26 mouse cellular contexts compared by ENCODE assay signal in the genomic region with DNA sequence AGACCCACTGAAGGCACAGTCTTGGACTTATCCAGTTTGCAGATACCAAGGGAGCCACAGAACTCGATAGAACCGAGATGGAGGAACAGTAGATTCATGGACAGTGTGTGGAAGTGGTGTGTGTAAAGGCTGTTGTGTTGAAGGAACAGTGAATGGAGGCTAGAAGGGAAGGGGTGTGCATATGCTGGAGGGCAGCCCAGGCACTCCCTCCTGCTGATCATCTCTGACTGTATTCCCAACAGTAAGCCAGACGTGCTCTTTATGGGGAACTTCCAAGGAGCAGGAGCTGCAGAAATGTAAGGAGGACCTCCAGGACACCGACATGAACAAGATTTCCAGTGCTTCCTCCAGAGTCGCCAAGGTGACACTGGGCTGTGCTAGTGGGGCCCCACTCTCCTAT. TPM values are rescaled to one million over a fixed set of nuclear protein-coding genes. Genes with fewer than 3 reads are reported as not detected.
A peak's percentile ranks its signal among the peaks of the same experiment; 100 is the strongest.
DNase-seq lines count a peak whose midpoint lies in the region; ATAC-seq lines count a peak whose summit lies in the region.
"Had no signal": no experiment of that assay in that cellular context is flagged by ENCODE, and none has a peak within 500 bp of the region (broad histone marks: within the 10 kb centered on the region; RNA-seq: fewer than 3 reads in every experiment).

No protein-coding gene starts in this region.

- H3K9me3 ChIP-seq in embryonic facial prominence, embryonic 13.5 days = peaks cover 88% of the 10 kb centered on the region
- H3K9me3 ChIP-seq in embryonic facial prominence, embryonic 10.5 days = peaks cover 96% of the 10 kb centered on the region
- peaks cover 87% of the 10 kb centered on the region for H3K9me3 ChIP-seq in megakaryocyte, embryonic 14.5 days
- peaks cover 96% of the 10 kb centered on the region for H3K9me3 ChIP-seq in midbrain, embryonic 12.5 days
- H3K9me3 ChIP-seq in midbrain, embryonic 13.5 days = peaks cover 96% of the 10 kb centered on the region
- H3K9me3 ChIP-seq: G1E had no signal

- no peak overlapping the region for H3K27ac ChIP-seq in embryonic facial prominence, embryonic 13.5 days
- no peak overlapping the region for H3K27ac ChIP-seq in embryonic facial prominence, embryonic 10.5 days (replicated peaks)
- no peak overlapping the region for H3K27ac ChIP-seq in midbrain, embryonic 12.5 days (replicated peaks)
- no peak overlapping the region for H3K27ac ChIP-seq in midbrain, embryonic 13.5 days

- H3K36me3 ChIP-seq in embryonic facial prominence, embryonic 13.5 days = no peaks in the 10 kb centered on the region
- no peaks in the 10 kb centered on the region for H3K36me3 ChIP-seq in embryonic facial prominence, embryonic 10.5 days (replicated peaks)
- H3K36me3 ChIP-seq in megakaryocyte, embryonic 14.5 days (replicated peaks; ENCODE audit: low read length) = no peaks in the 10 kb centered on the region
- no peaks in the 10 kb centered on the region for H3K36me3 ChIP-seq in midbrain, embryonic 12.5 days
- H3K36me3 ChIP-seq in midbrain, embryonic 13.5 days = no peaks in the 10 kb centered on the region
- H3K36me3 ChIP-seq: G1E had no signal

- no peak for DNase-seq in embryonic facial prominence, embryonic 10.5 days (ENCODE audit: low spot score)
- peak; percentile 94 for DNase-seq in heart, adult 11 months
- no peak for DNase-seq in heart, postnatal 10 days
- DNase-seq: adrenal gland, adult 2 months; adrenal gland, adult 8-10 months; adrenal gland, postnatal 10 days; adrenal gland, postnatal 14 days; adrenal gland, postnatal 25 days; adrenal gland, postnatal 36 days; B cell, adult 2 months; cerebellum, adult 11 months; cerebellum, adult 11-12 months had no signal

- WGBS in embryonic facial prominence, embryonic 13.5 days = 80% methylated on average over 5 of the region's 5 CpGs
- 83% methylated on average over 5 of the region's 5 CpGs for WGBS in embryonic facial prominence, embryonic 10.5 days
- 79% methylated on average over 5 of the region's 5 CpGs for WGBS in midbrain, embryonic 12.5 days
- 82% methylated on average over 5 of the region's 5 CpGs for WGBS in midbrain, embryonic 13.5 days

- H3K4me2 ChIP-seq in embryonic facial prominence, embryonic 13.5 days = no peak overlapping the region
- no peak overlapping the region for H3K4me2 ChIP-seq in midbrain, embryonic 12.5 days (replicated peaks)
- no peak overlapping the region for H3K4me2 ChIP-seq in midbrain, embryonic 13.5 days (replicated peaks)

- H3K4me1 ChIP-seq in embryonic facial prominence, embryonic 13.5 days = no peaks in the 10 kb centered on the region
- no peaks in the 10 kb centered on the region for H3K4me1 ChIP-seq in embryonic facial prominence, embryonic 10.5 days
- H3K4me1 ChIP-seq in megakaryocyte, embryonic 14.5 days = peaks cover 4% of the 10 kb centered on the region; the same call in 1 of the 2 replicates
- no peaks in the 10 kb centered on the region for H3K4me1 ChIP-seq in midbrain, embryonic 12.5 days
- no peaks in the 10 kb centered on the region for H3K4me1 ChIP-seq in midbrain, embryonic 13.5 days (replicated peaks)

- no peak overlapping the region for H3K4me3 ChIP-seq in embryonic facial prominence, embryonic 13.5 days
- H3K4me3 ChIP-seq in embryonic facial prominence, embryonic 10.5 days = no peak overlapping the region
- peak overlapping the region; percentile 11 for H3K4me3 ChIP-seq in megakaryocyte, embryonic 14.5 days (replicated peaks)
- H3K4me3 ChIP-seq in midbrain, embryonic 12.5 days = no peak overlapping the region
- no peak overlapping the region for H3K4me3 ChIP-seq in midbrain, embryonic 13.5 days (replicated peaks)

- 0 out of 2 replicates have a peak, but pooled peaks have one; percentile 0 for ATAC-seq in embryonic facial prominence, embryonic 13.5 days (ENCODE audit: insufficient number of reproducible peaks, insufficient read depth, low FRiP score, low TSS enrichment, low read depth)
- no peak for ATAC-seq in megakaryocyte, adult 5-6 weeks (ENCODE audit: poor library complexity, severe bottlenecking)
- 0 out of 2 replicates have a peak, but pooled peaks have one; percentile 3 for ATAC-seq in midbrain, embryonic 12.5 days (ENCODE audit: low FRiP score, low read depth)
- no peak for ATAC-seq in midbrain, embryonic 13.5 days
- ATAC-seq: activated CD4-positive, CD25-positive, alpha-beta regulatory T cell, adult 4 months; CD4-positive, CD25-positive, alpha-beta regulatory T cell, adult 4 months; Patski had no signal

- H3K9ac ChIP-seq in embryonic facial prominence, embryonic 13.5 days = no peak overlapping the region
- no peak overlapping the region for H3K9ac ChIP-seq in midbrain, embryonic 12.5 days (replicated peaks)
- H3K9ac ChIP-seq in midbrain, embryonic 13.5 days (replicated peaks) = no peak overlapping the region

- intact Hi-C loops in heart, postnatal 10 days (cut with DNase I) = no loop called here

- H3K27me3 ChIP-seq in embryonic facial prominence, embryonic 13.5 days = no peaks in the 10 kb centered on the region
- no peaks in the 10 kb centered on the region for H3K27me3 ChIP-seq in embryonic facial prominence, embryonic 10.5 days (replicated peaks; ENCODE audit: low read depth, poor library complexity, severe bottlenecking)
- peaks cover 14% of the 10 kb centered on the region for H3K27me3 ChIP-seq in megakaryocyte, embryonic 14.5 days (replicated peaks)
- H3K27me3 ChIP-seq in midbrain, embryonic 12.5 days = no peaks in the 10 kb centered on the region
- H3K27me3 ChIP-seq in midbrain, embryonic 13.5 days = no peaks in the 10 kb centered on the region
- H3K27me3 ChIP-seq: Patski had no signal

RNA-seq across cellular contexts. Expression of a gene that starts 23.2 kb away (rescaled TPM):
- 1.1 and 1.2 TPM in 2 replicates for polyA plus RNA-seq in embryonic facial prominence, embryonic 13.5 days (2015; fragmentation: Nextera tagmentation; extraction: Ambion mirVana)
- 1.0 and 1.1 TPM in 2 replicates for polyA plus RNA-seq in embryonic facial prominence, embryonic 10.5 days (2016; fragmentation: Nextera tagmentation; extraction: Ambion mirVana)
- total RNA-seq in heart, postnatal 10 days (2021) = under 1 TPM in 1 of 2 experiments, not detected in 1; 0.10 TPM
- polyA plus RNA-seq in megakaryocyte, embryonic 14.5 days (2012; ENCODE audit: insufficient read depth, low replicate concordance) = not detected in 2 replicates
- total RNA-seq in megakaryocyte, adult 5-6 weeks (2015) = 0.47 and 1.2 TPM in 2 replicates
- 0.28 and 0.37 TPM in 2 replicates for total RNA-seq in megakaryocyte, adult 5-6 weeks (2017)
- polyA plus RNA-seq in midbrain, embryonic 12.5 days (2016; fragmentation: Nextera tagmentation; extraction: Ambion mirVana) = 1.1 and 1.6 TPM in 2 replicates
- 0.68 and 1.0 TPM in 2 replicates for polyA plus RNA-seq in midbrain, embryonic 13.5 days (2015; fragmentation: Nextera tagmentation; extraction: Ambion mirVana)
- polyA plus RNA-seq: G1E had no signal

RNA-seq across cellular contexts. Expression of a gene that starts 27.4 kb away (rescaled TPM):
- 198 and 204 TPM in 2 replicates for polyA plus RNA-seq in embryonic facial prominence, embryonic 13.5 days (2015; fragmentation: Nextera tagmentation; extraction: Ambion mirVana)
- polyA plus RNA-seq in embryonic facial prominence, embryonic 10.5 days (2016; fragmentation: Nextera tagmentation; extraction: Ambion mirVana) = 219 and 220 TPM in 2 replicates
- total RNA-seq in heart, postnatal 10 days (2021) = 10 to 100 TPM; 43.5 to 44.5 TPM
- 2.4 and 4.0 TPM in 2 replicates for polyA plus RNA-seq in megakaryocyte, embryonic 14.5 days (2012; ENCODE audit: insufficient read depth, low replicate concordance)
- total RNA-seq in megakaryocyte, adult 5-6 weeks (2015) = 99.8 and 112 TPM in 2 replicates
- 174 and 189 TPM in 2 replicates for total RNA-seq in megakaryocyte, adult 5-6 weeks (2017)
- polyA plus RNA-seq in midbrain, embryonic 12.5 days (2016; fragmentation: Nextera tagmentation; extraction: Ambion mirVana) = 189 and 190 TPM in 2 replicates
- polyA plus RNA-seq in midbrain, embryonic 13.5 days (2015; fragmentation: Nextera tagmentation; extraction: Ambion mirVana) = 107 and 110 TPM in 2 replicates

RNA-seq across cellular contexts. Expression of a gene that starts 27.4 kb away (rescaled TPM):
- polyA plus RNA-seq in embryonic facial prominence, embryonic 13.5 days (2015; fragmentation: Nextera tagmentation; extraction: Ambion mirVana) = not detected in 2 replicates
- not detected in 2 replicates for polyA plus RNA-seq in embryonic facial prominence, embryonic 10.5 days (2016; fragmentation: Nextera tagmentation; extraction: Ambion mirVana)
- not detected for total RNA-seq in heart, postnatal 10 days (2021)
- not detected in 2 replicates for polyA plus RNA-seq in megakaryocyte, embryonic 14.5 days (2012; ENCODE audit: insufficient read depth, low replicate concordance)
- total RNA-seq in megakaryocyte, adult 5-6 weeks (2015) = not detected in 2 replicates
- not detected in 2 replicates for total RNA-seq in megakaryocyte, adult 5-6 weeks (2017)
- polyA plus RNA-seq in midbrain, embryonic 12.5 days (2016; fragmentation: Nextera tagmentation; extraction: Ambion mirVana) = not detected in 2 replicates
- polyA plus RNA-seq in midbrain, embryonic 13.5 days (2015; fragmentation: Nextera tagmentation; extraction: Ambion mirVana) = 0.04 TPM in 1 of 2 replicates, not detected in the other
- total RNA-seq: adrenal gland, adult 18-20 months; adrenal gland, adult 2 months; adrenal gland, adult 8-10 months; adrenal gland, postnatal 10 days; adrenal gland, postnatal 14 days; adrenal gland, postnatal 25 days; adrenal gland, postnatal 36 days; CH12.LX; G1E; MEL had no signal
- polyA plus RNA-seq: activated CD4-positive, CD25-positive, alpha-beta regulatory T cell, adult 4 months; adrenal gland, adult 2 months; CD4-positive, CD25-positive, alpha-beta regulatory T cell, adult 4 months; G1E had no signal

RNA-seq across cellular contexts. Expression of a gene that starts 38.3 kb away (rescaled TPM):
- not detected in 2 replicates for polyA plus RNA-seq in embryonic facial prominence, embryonic 13.5 days (2015; fragmentation: Nextera tagmentation; extraction: Ambion mirVana)
- polyA plus RNA-seq in embryonic facial prominence, embryonic 10.5 days (2016; fragmentation: Nextera tagmentation; extraction: Ambion mirVana) = not detected in 2 replicates
- total RNA-seq in heart, postnatal 10 days (2021) = not detected
- polyA plus RNA-seq in megakaryocyte, embryonic 14.5 days (2012; ENCODE audit: insufficient read depth, low replicate concordance) = not detected in 2 replicates
- total RNA-seq in megakaryocyte, adult 5-6 weeks (2015) = 0.29 and 1.1 TPM in 2 replicates
- 0.37 TPM in 1 of 2 replicates, not detected in the other for total RNA-seq in megakaryocyte, adult 5-6 weeks (2017)
- polyA plus RNA-seq in midbrain, embryonic 12.5 days (2016; fragmentation: Nextera tagmentation; extraction: Ambion mirVana) = not detected in 2 replicates
- polyA plus RNA-seq in midbrain, embryonic 13.5 days (2015; fragmentation: Nextera tagmentation; extraction: Ambion mirVana) = not detected in 2 replicates
- total RNA-seq: CH12.LX, ES-E14, MEL had no signal
- polyA plus RNA-seq: activated CD4-positive, CD25-positive, alpha-beta regulatory T cell, adult 4 months; C2C12; CD4-positive, CD25-positive, alpha-beta regulatory T cell, adult 4 months; G1E had no signal

RNA-seq across cellular contexts. Expression of a gene that starts 44.4 kb away (rescaled TPM):
- 11.6 and 13.2 TPM in 2 replicates for polyA plus RNA-seq in embryonic facial prominence, embryonic 13.5 days (2015; fragmentation: Nextera tagmentation; extraction: Ambion mirVana)
- polyA plus RNA-seq in embryonic facial prominence, embryonic 10.5 days (2016; fragmentation: Nextera tagmentation; extraction: Ambion mirVana) = 10.6 and 12.2 TPM in 2 replicates
- 1 to 10 TPM in 1 of 2 experiments, under 1 TPM in 1; 0.84 to 1.1 TPM for total RNA-seq in heart, postnatal 10 days (2021)
- polyA plus RNA-seq in megakaryocyte, embryonic 14.5 days (2012; ENCODE audit: insufficient read depth, low replicate concordance) = not detected in 2 replicates
- total RNA-seq in megakaryocyte, adult 5-6 weeks (2015) = 0.66 TPM in 1 of 2 replicates, not detected in the other
- total RNA-seq in megakaryocyte, adult 5-6 weeks (2017) = not detected in 2 replicates
- polyA plus RNA-seq in midbrain, embryonic 12.5 days (2016; fragmentation: Nextera tagmentation; extraction: Ambion mirVana) = 12.3 and 12.7 TPM in 2 replicates
- polyA plus RNA-seq in midbrain, embryonic 13.5 days (2015; fragmentation: Nextera tagmentation; extraction: Ambion mirVana) = 13.9 and 16.2 TPM in 2 replicates
- total RNA-seq: CH12.LX, MEL had no signal
- polyA plus RNA-seq: C2C12, G1E, Patski had no signal

Comparison
In these comparisons a context has a peak if more than half of its experiments do, and no peak if none do; other contexts are left out.
1. ATAC-seq: peak in embryonic facial prominence, embryonic 13.5 days (single experiment) and midbrain, embryonic 12.5 days (single experiment); none in megakaryocyte, adult 5-6 weeks (single experiment) and midbrain, embryonic 13.5 days (single experiment).
2. RNA of a gene that starts 27.4 kb away (polyA plus RNA-seq): 219 to 220 TPM in embryonic facial prominence, embryonic 10.5 days, 198 to 204 TPM in embryonic facial prominence, embryonic 13.5 days, 189 to 190 TPM in midbrain, embryonic 12.5 days and 107 to 110 TPM in midbrain, embryonic 13.5 days; 2.4 to 4.0 TPM in megakaryocyte, embryonic 14.5 days; every median in the first group is over 10 times any median in the second.